16 mouse cellular contexts compared by ENCODE assay signal in genomic region chr9:63923190-63923717, GRCm38 (mm10).
DNase-seq lines count a peak whose midpoint lies in the region; ATAC-seq lines count a peak whose summit lies in the region.
"Had no signal": no experiment of that assay in that cellular context is flagged by ENCODE, and none has a peak within 500 bp of the region (broad histone marks: within the 10 kb centered on the region; RNA-seq: fewer than 3 reads in every experiment).

No protein-coding gene starts in this region.

- DNase-seq in cerebellum, postnatal 14 days, result peak; percentile 37 to 51
- no peak for DNase-seq in cerebellum, adult 8-10 months
- DNase-seq in heart, adult 11 months, result no peak
- DNase-seq in lung, postnatal 10 days, result peak; percentile 57
- no peak for DNase-seq in lung, postnatal 4 days
- peak; percentile 9 for DNase-seq in adipocyte (ENCODE audit: low spot score)
- no peak for DNase-seq in gastrocnemius, adult 8-10 months (ENCODE audit: low spot score in 2 of 2)
- DNase-seq: B cell, adult 2 months; cerebellum, adult 18-20 months; gastrocnemius, postnatal 25 days; liver, postnatal 0 days had no signal

- no peak overlapping the region for H3K4me3 ChIP-seq in heart, embryonic 15.5 days
- H3K4me3 ChIP-seq: hindbrain, embryonic 10.5 days; intestine, embryonic 15.5 days; left cerebral cortex, adult 2 months; neural tube, embryonic 12.5 days had no signal

- H3K27ac ChIP-seq in heart, embryonic 15.5 days, result peak overlapping the region; percentile 8; the same call in 1 of the 2 replicates
- H3K27ac ChIP-seq: hindbrain, embryonic 10.5 days; intestine, embryonic 15.5 days; left cerebral cortex, adult 2 months; neural tube, embryonic 12.5 days had no signal

- ATAC-seq in heart, embryonic 15.5 days (replicated peaks; ENCODE audit: insufficient number of reproducible peaks, insufficient read depth, low FRiP score, low read depth), result no peak
- ATAC-seq: intestine, embryonic 15.5 days; liver, postnatal 0 days had no signal

- no peaks in the 10 kb centered on the region for H3K36me3 ChIP-seq in heart, embryonic 15.5 days
- H3K36me3 ChIP-seq: hindbrain, embryonic 10.5 days; intestine, embryonic 15.5 days; neural tube, embryonic 12.5 days had no signal

- peaks cover 73% of the 10 kb centered on the region for H3K4me1 ChIP-seq in heart, embryonic 15.5 days (replicated peaks)

- H3K9me3 ChIP-seq in heart, embryonic 15.5 days (replicated peaks), result no peaks in the 10 kb centered on the region
- H3K9me3 ChIP-seq: hindbrain, embryonic 10.5 days; intestine, embryonic 15.5 days; neural tube, embryonic 12.5 days had no signal

- no peaks in the 10 kb centered on the region for H3K27me3 ChIP-seq in heart, embryonic 15.5 days
- H3K27me3 ChIP-seq: intestine, embryonic 15.5 days had no signal

- 42% methylated on average over 9 of the region's 9 CpGs for WGBS in heart, embryonic 15.5 days

- no peak overlapping the region for H3K4me2 ChIP-seq in heart, embryonic 15.5 days
- H3K4me2 ChIP-seq: intestine, embryonic 15.5 days; neural tube, embryonic 12.5 days had no signal

- H3K9ac ChIP-seq in heart, embryonic 15.5 days, result no peak overlapping the region
- H3K9ac ChIP-seq: intestine, embryonic 15.5 days; liver, postnatal 0 days; neural tube, embryonic 12.5 days had no signal

Comparison
In these comparisons a context has a peak if more than half of its experiments do, and no peak if none do; other contexts are left out.
1. DNase-seq: peak in cerebellum, postnatal 14 days (2 of 2), lung, postnatal 10 days (single experiment) and adipocyte (single experiment); none in cerebellum, adult 8-10 months (single experiment), heart, adult 11 months (single experiment), lung, postnatal 4 days (0 of 2) and gastrocnemius, adult 8-10 months (0 of 2).